Mouse (Mus musculus) frontal cortex, postnatal 14 days (tissue): Measurements from ENCODE around the gene Gm10324.
"Not testable (repeated sequence)": the region's sequence is repeated elsewhere in the genome, so short reads cannot be mapped to it uniquely, and the experiment has no call there.

Experiments used
- DNase-seq, 2 experiments: peaks; one replicate each; pipeline ENCODE4 v3.0.0; 2022; ENCODE audit warnings: low spot score in 2 of 2

Gm10324 gene

DNA sequence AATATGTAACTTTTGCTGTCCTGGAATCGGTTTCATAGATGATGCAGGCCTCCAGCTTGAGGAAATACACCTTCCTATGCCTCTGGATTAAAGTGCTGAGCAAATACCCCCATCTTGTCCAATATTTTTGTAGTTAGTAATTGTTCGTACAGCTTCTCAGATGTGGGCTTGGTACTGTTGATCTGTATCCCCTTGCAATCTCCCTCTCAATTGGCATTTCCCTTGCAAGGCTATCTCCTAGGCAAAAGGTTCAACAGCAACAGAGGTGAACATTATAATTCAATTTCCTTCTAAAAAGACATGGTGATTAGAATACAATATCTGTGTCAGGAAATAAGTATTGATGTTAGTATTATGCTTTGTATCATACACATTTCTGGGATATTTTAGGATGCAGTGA, at the start of gene Gm10324:
Gm10324 (plus strand) TSS at position 301 of the 400 bp plus-strand sequence.
- DNase-seq, result not testable (repeated sequence)
